Mouse (Mus musculus): Measurements from ENCODE around the gene AI593442. TPM values are rescaled to one million over a fixed set of nuclear protein-coding genes. Genes with fewer than 3 reads are reported as not detected.

Gene AI593442
- polyA plus RNA-seq, 1 experiment from 2014 or later: 4.2 TPM

DNA sequence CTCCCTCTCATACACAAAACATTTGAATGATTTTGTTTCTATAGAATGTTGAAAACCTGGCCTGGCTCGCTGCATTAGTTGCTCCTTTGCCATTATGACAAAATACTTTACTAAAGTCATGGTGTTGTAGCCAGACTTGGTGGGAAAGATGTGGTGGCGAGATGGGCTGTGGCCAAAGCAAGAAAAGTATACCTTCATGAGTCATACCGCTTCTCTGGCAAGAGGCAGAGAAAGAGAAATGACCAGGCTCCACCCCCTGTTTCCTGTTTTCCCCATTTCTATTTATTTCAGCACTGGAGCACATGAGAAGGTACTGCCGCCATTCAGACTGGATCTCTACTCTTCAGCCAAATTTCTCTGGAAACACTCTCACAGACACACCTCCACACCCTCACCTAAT lies 35.0 kb downstream of the AI593442 start:
- no peak overlapping the region for H3K27ac ChIP-seq
- 50% methylated on average over 4 of the region's 4 CpGs for WGBS
- no peak overlapping the region for H3K4me2 ChIP-seq
- no peak overlapping the region for H3K9ac ChIP-seq
- H3K4me1 ChIP-seq: no peaks in the 10 kb centered on the region
- H3K27me3 ChIP-seq: no peaks in the 10 kb centered on the region
- H3K9me3 ChIP-seq: no peaks in the 10 kb centered on the region
- ATAC-seq (ENCODE audit: insufficient number of reproducible peaks, low FRiP score, low TSS enrichment, low read depth): no peak
- H3K36me3 ChIP-seq: no peaks in the 10 kb centered on the region
- H3K4me3 ChIP-seq: no peak overlapping the region

DNA sequence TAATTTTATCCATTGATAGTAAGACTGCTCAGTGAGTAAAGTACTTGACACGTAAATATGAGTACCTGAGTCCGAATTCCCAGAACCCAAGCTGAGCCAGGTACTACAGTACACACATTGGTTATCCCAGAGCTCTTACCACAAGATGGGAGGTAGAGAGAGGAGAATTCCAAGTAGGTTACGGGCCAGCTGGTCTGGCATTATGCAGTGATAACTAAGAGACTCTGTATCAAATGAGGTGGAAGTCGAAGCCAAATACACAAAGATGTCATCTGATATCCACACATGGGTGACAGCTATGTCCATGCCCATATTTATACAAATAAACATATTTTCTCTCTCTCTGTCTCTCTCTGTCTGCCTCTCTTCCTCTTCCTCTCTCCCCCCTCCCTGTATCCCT lies 35.4 kb downstream of the AI593442 start:
- 74% methylated on average over 4 of the region's 4 CpGs for WGBS
- no peak overlapping the region for H3K4me3 ChIP-seq

DNA sequence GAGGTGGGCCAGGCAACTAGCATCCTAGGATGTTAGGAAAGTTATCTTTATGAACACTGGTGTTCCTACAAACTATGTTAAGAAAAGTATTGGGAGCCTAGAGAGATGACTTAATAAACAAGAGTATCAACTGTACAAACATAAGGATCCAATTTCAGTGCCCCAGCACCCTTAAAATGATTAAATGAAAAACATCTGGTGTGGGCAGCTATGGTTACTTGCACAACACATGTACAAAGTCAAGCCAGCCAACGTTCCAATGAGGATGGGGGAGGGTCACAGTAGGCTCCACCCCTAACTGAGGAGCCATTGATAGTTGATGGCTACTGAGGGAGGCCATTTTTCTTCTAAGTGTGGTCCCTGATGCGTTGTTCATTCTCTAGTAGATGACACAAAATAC lies 43.6 kb downstream of the AI593442 start:
- no peaks in the 10 kb centered on the region for H3K27me3 ChIP-seq
- H3K4me2 ChIP-seq: no peak overlapping the region
- ATAC-seq (ENCODE audit: insufficient number of reproducible peaks, low FRiP score, low TSS enrichment, low read depth): no peak
- H3K9me3 ChIP-seq: no peaks in the 10 kb centered on the region
- H3K4me3 ChIP-seq: no peak overlapping the region
- H3K9ac ChIP-seq: no peak overlapping the region
- no peak overlapping the region for H3K27ac ChIP-seq
- H3K4me1 ChIP-seq: no peaks in the 10 kb centered on the region
- H3K36me3 ChIP-seq: no peaks in the 10 kb centered on the region
- 47% methylated on average over 2 of the region's 2 CpGs for WGBS

More for the DNA sequence above, 35.4 kb downstream of the AI593442 start:
- H3K9ac ChIP-seq: no peak overlapping the region
- H3K36me3 ChIP-seq: no peaks in the 10 kb centered on the region
- ATAC-seq (ENCODE audit: insufficient number of reproducible peaks, low FRiP score, low TSS enrichment, low read depth): no peak
- H3K4me1 ChIP-seq: no peaks in the 10 kb centered on the region
- H3K27me3 ChIP-seq: no peaks in the 10 kb centered on the region
- no peak overlapping the region for H3K27ac ChIP-seq
- H3K4me2 ChIP-seq: no peak overlapping the region
- H3K9me3 ChIP-seq: no peaks in the 10 kb centered on the region

DNA sequence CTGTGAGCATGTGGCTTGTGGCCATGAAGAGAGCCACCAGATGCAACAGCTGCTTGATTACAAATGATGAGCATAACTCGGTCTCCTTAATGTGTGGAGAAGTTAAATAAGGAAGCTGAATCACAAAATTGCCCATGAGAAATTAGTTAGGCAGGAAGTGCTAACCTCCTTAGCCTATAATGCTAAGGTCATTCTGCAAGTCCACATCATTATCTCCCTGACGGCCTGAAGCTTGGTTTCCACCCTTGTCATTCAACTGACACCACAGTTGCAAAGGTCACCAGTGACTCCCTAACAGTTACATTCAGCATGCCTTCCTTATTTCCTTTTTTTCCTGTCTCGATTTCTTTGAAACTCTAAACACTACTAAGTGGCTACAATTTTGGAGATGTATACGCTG lies 55.7 kb downstream of the AI593442 start:
- no peak for ATAC-seq (ENCODE audit: insufficient number of reproducible peaks, low FRiP score, low TSS enrichment, low read depth)
- H3K4me3 ChIP-seq: no peak overlapping the region
- H3K4me1 ChIP-seq: no peaks in the 10 kb centered on the region
- H3K4me2 ChIP-seq: no peak overlapping the region
- H3K27ac ChIP-seq: no peak overlapping the region
- H3K9ac ChIP-seq: no peak overlapping the region
- H3K9me3 ChIP-seq: no peaks in the 10 kb centered on the region
- no peaks in the 10 kb centered on the region for H3K36me3 ChIP-seq
- H3K27me3 ChIP-seq: no peaks in the 10 kb centered on the region
- 67% methylated on average over 4 of the region's 4 CpGs for WGBS
